Mouse (Mus musculus) c-Kit-positive CD71-positive TER-119-positive erythroid progenitor cells, embryonic 14.5 days (primary cell): ENCODE data around the gene Trnau1ap.
"Not testable (repeated sequence)": the region's sequence is repeated elsewhere in the genome, so short reads cannot be mapped to it uniquely, and the experiment has no call there.

Source experiments
- DNase-seq: peaks from one replicate; pipeline ENCODE4 v3.0.0-alpha.2; 2013; ENCODE audit warnings: low spot score

Trnau1ap gene

DNA sequence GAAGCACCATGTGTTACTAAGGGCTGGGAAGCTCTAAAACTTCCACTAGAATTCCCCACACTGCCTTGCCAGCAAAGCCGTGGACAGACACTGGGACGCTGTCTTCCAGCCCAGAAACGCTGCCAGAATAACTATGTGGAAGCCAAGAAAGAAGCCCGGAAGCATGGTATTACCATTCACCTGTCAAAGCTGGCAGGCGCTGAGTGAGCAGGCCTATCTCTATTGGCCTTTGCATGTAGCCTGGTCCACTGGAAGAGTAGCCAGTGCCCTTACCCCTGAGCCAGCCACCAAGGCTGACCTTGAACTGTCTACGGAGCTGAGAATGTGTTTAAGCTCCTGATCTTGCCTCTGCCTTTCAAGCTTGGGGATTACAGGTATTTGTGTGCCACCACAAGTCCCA, 27.9 kb downstream of the Trnau1ap start:
- no peak for DNase-seq

GRCm38 (mm10) chr4:132299849-132300248, 29.5 kb downstream of the Trnau1ap start:
- DNase-seq, result no peak

DNA sequence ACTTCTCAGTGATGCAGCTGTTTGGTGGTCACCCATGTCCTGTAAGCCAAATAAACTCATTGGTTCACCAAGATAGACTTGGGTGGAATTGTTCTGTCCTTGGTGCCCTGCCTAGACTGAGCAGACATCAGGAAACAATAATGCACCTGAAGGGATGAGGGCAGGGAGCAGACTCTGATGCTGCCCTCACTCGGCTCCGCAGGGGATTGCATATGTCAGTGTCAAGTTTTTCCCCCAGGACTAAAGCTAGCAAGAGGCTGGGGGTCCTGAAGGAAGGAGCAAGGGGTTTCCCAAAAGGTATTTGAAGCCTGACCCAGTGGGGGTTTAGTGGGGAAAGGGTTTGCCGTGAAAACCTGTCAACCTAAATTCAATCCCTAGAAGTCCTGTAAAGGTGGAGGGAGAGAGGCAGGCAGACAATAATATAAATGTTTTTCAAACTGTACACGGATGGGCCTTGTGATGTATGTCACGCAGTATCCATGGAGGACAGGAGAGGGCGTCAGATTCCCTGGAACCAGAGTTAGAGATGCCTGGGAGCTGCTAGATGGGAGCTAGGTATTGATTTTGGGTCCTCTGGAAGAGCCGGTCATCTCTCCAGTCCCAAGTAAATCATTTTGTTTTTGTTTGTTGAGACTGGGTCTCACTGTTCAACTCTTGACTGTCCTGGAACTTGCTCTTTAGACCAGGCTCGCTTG, 33.5 kb downstream of the Trnau1ap start:
- no peak for DNase-seq

DNA sequence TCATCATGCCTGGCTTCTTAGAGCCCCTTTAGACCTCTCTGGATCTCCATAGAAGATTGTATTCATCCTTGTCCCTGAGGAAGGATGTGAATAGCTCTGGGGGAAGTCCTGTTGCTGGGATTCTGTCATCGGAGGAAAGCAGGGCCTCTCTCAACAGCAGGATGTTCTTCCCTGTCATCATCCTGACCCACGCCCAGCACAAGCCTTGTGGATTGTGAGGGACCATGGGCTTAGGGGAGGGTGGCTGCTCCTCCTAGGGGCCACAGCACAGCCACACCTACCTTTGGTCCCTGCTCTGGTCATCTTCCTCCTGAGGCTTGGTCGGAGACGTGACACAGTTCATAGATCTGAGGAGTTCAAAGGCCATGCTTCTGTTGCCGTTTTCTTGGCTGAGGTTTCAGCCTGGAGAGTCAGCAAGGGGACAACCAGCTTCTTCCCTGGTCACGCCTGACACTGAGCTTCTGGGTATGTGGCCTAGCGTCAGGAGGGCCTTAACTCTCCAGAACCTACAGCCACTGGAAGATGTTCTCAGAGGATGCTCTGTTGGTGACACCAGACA, 35.6 kb downstream of the Trnau1ap start:
- DNase-seq, result no peak

DNA sequence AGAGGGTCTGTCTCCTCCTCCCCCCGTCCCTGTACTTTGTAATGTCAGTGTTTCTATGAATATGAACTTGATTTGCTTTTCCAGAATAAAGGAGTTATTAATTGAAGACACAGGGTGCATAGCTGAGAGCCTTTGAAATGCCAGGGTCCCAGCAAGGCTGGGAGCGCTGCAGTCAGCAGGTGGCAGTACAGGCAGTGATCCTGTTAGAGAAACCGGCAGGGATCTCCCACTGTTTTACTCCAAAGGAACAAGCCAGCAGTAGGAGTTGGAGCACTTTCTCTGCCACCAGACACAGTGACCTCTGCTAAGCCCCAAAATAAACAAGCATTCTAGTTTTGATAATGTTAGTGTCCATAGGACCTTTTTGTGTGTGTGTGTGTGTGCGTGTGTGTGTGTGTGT, 36.4 kb downstream of the Trnau1ap start:
- no peak for DNase-seq

DNA sequence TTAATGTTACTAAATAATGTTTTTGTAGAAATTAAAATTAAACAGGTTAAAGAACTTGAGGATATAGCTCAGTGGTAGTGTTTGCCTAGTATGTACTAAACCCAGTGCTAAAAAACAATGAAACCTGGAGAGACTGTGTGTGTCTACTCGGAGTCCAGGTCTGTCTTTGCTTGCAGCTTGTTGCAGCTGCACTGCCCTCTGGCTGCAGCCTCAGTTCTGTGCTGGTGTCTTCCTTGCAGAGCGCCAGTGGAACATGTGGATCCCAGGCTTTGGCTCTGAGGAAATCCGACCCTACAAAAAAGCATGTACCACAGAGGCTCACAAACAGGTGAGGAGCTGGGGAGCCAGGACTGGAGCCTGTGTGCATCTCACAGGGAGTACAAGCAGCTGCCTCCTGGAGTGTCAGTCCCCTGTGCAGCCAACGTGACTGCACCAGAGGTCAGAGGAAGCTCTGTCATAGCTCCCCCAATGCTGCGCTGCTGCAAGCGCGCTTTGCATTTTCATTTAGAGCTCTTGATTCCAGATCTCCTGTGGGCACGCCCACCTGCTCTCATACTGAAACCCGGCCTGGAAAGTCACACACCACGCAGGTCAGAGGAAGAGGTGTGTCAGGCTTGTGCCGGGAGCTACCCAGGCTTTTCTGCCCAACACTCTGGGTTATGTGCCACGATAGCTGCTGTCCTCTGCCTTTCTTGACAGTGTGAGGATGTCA, 37.6 kb downstream of the Trnau1ap start:
- DNase-seq, result no peak

- DNase-seq, result no peak
Measured at GRCm38 (mm10) chr4:132291056-132291455, 38.3 kb downstream of the Trnau1ap start.

GRCm38 (mm10) chr4:132288840-132289239, 40.5 kb downstream of the Trnau1ap start:
- DNase-seq, result not testable (repeated sequence)

DNA sequence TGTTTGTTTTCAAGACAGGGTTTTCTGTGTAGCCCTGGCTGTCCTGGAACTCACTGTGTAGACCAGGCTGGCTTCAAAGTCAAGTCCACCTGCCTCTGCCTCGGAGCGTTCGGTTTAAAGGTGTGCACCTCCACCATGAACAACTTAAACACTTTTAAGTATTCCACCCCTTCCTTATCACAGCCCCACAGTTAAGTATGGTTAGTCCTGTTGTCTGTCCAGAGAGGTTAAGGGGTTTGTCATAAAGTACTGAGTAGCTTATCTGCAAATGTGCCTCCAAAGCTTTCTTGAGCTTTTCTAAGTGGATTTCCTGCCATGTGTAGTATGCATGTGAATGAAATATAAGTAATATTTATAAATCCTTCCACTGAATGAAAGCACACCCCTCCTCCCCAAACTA, 53.4 kb downstream of the Trnau1ap start:
- DNase-seq, result peak; percentile 58

GRCm38 (mm10) chr4:132274156-132274862, 55.0 kb downstream of the Trnau1ap start, which contains the start of gene Taf12:
Gene Taf12 (plus strand): TSS chr4:132274375.
- DNase-seq, result peak; percentile 92

GRCm38 (mm10) chr4:132273166-132273565, 56.2 kb downstream of the Trnau1ap start:
- DNase-seq, result no peak

DNA sequence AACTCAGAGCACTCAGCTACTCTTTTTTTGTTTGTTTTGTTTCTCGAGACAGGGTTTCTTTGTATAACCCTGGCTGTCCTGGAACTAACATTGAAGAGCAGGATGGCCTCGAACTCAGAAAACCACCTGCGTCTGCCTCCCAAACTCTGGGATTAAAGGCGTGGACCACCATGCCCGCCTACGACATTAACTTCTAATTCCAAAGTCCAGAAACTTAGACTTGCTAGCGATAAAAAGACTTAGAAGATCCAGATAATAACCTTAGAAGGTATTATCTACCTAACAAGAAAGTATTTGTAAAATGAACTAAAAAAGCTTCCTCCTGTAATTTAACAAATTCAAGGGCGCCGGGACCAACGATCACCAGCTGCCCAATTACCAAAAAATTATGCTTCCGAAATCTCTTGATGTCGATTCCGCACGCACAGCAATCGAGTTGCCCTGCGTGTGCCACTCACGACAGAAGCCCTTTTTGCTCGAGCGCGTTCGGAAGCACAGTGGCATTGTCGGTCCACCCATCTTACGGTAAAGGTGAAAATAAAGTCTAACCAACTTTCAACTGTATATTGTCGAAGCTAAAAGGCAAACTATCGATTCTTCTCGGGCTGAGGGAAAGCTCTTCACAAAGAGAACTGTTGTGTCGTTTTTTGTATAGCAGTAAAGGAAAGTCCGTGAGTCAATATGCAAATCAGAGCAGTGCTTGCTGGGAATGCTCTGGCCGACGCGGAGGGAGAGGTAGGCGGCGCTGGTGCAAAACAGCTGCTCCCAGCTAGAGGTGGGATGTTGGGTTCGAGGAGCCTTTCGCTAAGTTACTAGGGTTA, 59.4 kb downstream of the Trnau1ap start:
- peak; percentile 90 for DNase-seq

- DNase-seq, result no peak
Measured at GRCm38 (mm10) chr4:132268871-132269739, 60.2 kb downstream of the Trnau1ap start.

DNA sequence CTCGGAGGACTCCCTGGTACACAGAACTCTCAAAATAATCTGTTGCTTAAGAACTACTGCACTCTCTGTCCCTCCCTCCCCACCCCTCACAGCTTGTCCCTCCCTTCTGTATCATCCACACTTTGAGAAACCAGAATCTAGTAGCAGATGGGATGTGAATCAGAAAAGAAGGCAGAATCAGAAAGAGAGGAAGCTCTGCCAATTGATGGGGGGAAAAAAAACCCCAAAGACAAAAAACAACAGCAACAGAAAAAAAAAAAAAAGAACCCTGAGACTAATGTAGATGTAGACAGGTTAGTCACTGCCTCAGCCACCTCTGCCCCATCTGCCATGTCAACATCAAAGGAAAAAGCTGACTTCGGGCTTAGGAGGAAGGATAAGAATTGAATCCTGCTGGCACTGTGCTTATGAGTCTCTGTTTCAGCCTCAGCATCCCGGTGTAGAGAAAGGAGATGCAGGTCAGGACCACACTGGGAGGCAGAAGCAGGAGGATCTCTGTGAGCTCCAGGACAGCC, 62.4 kb downstream of the Trnau1ap start:
- DNase-seq, result no peak

DNA sequence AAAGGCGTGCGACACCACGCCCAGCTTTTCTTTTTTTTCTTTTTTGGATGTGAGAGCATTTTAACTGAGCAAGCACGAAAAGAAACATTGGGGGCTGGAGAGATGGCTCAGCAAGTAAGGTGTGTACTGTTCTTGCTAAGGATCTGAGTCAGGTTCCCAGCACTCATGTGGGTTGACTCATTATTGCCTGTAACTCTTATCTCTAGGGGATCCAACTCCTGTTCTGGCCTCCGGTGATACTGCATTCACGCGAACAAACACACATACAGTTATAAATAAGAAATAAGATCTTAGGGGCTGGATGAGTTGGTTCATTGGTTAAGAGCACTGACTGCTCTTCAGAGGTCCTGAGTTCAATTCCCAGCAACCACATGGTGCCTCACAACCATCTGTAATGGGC, 66.0 kb downstream of the Trnau1ap start:
- no peak for DNase-seq

DNA sequence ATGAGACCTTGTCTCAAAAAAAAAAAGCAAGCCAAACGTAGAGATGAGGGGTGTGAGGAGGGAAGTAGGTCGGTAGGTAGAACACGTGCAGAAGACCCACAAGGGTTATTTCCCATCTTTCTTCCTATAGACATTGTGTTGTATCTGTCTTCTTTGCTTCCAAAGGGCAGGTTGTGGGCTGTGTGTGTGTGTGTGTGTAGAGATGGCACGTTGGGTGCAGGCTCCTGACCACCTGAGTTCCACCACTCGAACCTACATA, 67.1 kb downstream of the Trnau1ap start:
- DNase-seq, result no peak
